Mouse (Mus musculus) hindbrain, embryonic 12.5 days (tissue): ENCODE results near the gene Lrrc3c. TPM values are rescaled to one million over a fixed set of nuclear protein-coding genes. Genes with fewer than 3 reads are reported as not detected.
A peak's percentile ranks its signal among the peaks of the same experiment; 100 is the strongest.

Source experiments
- ATAC-seq: fragments of 200-750 bp; cut with Nextera tagmentation; 2 replicates; pipeline ENCODE4 v1.8.0; 2017; ENCODE audit warnings: moderate TSS enrichment; ENCODE audit not compliant: low FRiP score
- H3K27ac ChIP-seq: fragments of 300-500 bp; sonication (generic); 2 replicates; pipeline ENCODE4 v1.5.1; 2016; ENCODE audit warnings: mild to moderate bottlenecking
- H3K27me3 ChIP-seq: fragments of 300-500 bp; sonication (generic); 2 replicates; pipeline ENCODE4 v1.6.1; 2016; ENCODE audit warnings: mild to moderate bottlenecking
- H3K36me3 ChIP-seq: fragments of 300-500 bp; sonication (generic); 2 replicates; pipeline ENCODE4 v1.6.1; 2016; ENCODE audit warnings: mild to moderate bottlenecking
- H3K4me1 ChIP-seq: fragments of 300-500 bp; sonication (generic); 2 replicates; pipeline ENCODE4 v1.6.1; 2016
- H3K4me2 ChIP-seq: fragments of 300-500 bp; sonication (generic); replicated peaks from 2 replicates; pipeline ENCODE4 v1.6.1; 2016; ENCODE audit warnings: mild to moderate bottlenecking
- H3K4me3 ChIP-seq: fragments of 300-500 bp; sonication (generic); 2 replicates; pipeline ENCODE4 v1.5.1; 2016; ENCODE audit warnings: mild to moderate bottlenecking
- H3K9ac ChIP-seq: fragments of 300-500 bp; sonication (generic); 2 replicates; pipeline ENCODE4 v1.6.1; 2016; ENCODE audit warnings: mild to moderate bottlenecking, moderate library complexity
- H3K9me3 ChIP-seq: fragments of 300-500 bp; sonication (generic); replicated peaks from 2 replicates; pipeline ENCODE4 v1.6.1; 2016; ENCODE audit warnings: mild to moderate bottlenecking
- WGBS: fragments of 180-500 bp; shearing (Covaris S2); methylation state at CpG from one replicate; pipeline ENCODE4 v1.1.7; 2016; 5-methylcytosine and 5-hydroxymethylcytosine counted together
- polyA plus RNA-seq: library from polyadenylated mRNA; unstranded; fragments of >200 nt; fragmentation: Nextera tagmentation; extraction: Ambion mirVana; gene quantifications from 2 replicates; pipeline ENCODE4 v1.2.1, GENCODE M21; 2016

Lrrc3c gene
- not detected in 2 replicates for polyA plus RNA-seq

DNA sequence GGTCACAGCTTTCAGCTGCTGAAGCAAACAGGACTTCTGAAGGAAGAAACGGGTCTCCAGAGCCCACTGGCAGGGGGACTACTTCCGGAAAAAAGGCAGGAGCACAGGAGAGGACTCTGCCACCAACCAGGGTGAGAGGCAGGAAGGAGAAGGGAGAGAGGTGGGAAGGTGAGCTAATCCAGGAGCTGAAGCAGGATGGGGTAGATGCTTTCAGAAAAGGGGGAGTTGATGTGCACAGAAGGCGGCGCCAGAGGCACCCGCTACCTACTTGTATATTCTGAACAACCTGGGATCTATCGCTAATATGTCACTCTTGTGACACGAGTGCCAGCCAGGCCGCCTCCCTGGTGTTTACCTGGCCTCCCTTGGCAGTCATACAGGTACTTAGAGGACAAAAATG is at the start of gene Lrrc3c:
TSS of gene Lrrc3c (plus strand) at position 301 of the 400 bp plus-strand sequence.
- H3K9ac ChIP-seq: no peak within 1 kb of the TSS
- peaks cover 7% of the 10 kb centered on the region for H3K4me1 ChIP-seq
- no peak for ATAC-seq
- 79% methylated on average over 8 of the region's 8 CpGs for WGBS
- no peak within 1 kb of the TSS for H3K27ac ChIP-seq
- peaks cover 43% of the 10 kb centered on the region for H3K27me3 ChIP-seq
- H3K4me3 ChIP-seq: no peak within 1 kb of the TSS
- no peaks in the 10 kb centered on the region for H3K36me3 ChIP-seq
- no peak within 1 kb of the TSS for H3K4me2 ChIP-seq
- no peaks in the 10 kb centered on the region for H3K9me3 ChIP-seq

DNA sequence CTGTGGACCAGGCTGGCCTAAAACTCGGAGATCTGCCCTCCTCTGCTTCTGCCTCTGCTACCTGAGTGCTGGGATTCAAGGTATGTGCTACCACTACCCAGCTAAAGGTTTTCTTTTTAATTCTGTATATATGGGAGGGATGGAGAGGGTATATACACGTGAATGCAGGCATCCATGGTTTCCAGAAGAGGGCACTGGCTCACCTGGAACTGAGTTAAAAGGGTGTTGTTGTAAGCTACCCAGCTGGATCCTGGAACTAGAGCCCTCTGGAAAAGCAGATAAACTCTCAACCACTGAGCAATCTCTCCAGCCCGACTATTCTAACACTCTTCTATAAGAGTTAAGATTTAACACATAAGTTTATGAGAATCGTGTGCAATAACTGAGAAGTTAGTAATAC is 48.7 kb upstream of the Lrrc3c start:
- Histone ChIP-seq H3K9me3 (no peaks in the 10 kb centered on the region), H3K27me3 (peaks cover 58% of the 10 kb centered on the region), H3K27ac (no peak overlapping the region), H3K4me3 (no peak overlapping the region), H3K4me1 (peaks cover 9% of the 10 kb centered on the region), H3K4me2 (no peak overlapping the region), H3K9ac (no peak overlapping the region), H3K36me3 (no peaks in the 10 kb centered on the region)
- WGBS: 70% methylated on average over 4 of the region's 4 CpGs
- ATAC-seq: no peak

DNA sequence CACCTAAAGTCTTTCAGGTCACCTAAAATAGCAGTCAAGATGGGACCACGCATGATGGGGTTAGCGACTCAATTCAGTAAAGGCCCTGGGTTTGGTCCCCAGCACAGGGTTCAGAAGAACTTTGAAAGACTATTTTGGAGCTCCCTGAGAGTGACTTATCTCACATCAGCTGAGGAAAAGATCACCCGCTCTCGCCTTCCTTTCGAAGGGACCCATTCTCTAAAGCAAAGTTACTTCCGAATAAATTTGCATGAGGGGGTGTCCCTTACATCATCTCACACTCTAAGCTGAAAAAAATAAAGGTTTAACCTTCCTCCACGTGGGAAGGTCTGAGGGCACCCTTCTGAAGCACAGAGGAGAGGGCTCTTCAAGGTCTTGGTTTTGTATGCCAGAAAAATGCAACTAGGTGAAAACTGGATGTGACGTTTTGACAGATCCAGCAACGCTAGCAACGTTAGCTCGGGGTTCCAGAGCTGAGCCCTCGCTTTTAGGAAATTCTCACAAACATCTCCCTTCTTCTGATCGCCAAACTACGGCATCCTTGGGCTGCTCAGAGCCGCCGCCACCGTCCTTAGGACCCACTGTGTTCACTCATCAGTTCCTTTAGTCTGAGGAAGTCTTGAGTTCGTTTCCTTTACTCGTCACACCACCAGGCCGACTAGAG is 47.6 kb upstream of the Lrrc3c start:
- peak overlapping the region; percentile 71 for H3K4me3 ChIP-seq
- peaks cover 6% of the 10 kb centered on the region for H3K4me1 ChIP-seq
- no peaks in the 10 kb centered on the region for H3K9me3 ChIP-seq
- H3K36me3 ChIP-seq: no peaks in the 10 kb centered on the region
- peak overlapping the region; percentile 65 for H3K4me2 ChIP-seq
- peaks cover 50% of the 10 kb centered on the region for H3K27me3 ChIP-seq
- H3K27ac ChIP-seq: no peak overlapping the region
- 20% methylated on average over 20 of the region's 20 CpGs for WGBS
- ATAC-seq: no peak
- peak overlapping the region; percentile 71; the same call in 1 of the 2 replicates for H3K9ac ChIP-seq

DNA sequence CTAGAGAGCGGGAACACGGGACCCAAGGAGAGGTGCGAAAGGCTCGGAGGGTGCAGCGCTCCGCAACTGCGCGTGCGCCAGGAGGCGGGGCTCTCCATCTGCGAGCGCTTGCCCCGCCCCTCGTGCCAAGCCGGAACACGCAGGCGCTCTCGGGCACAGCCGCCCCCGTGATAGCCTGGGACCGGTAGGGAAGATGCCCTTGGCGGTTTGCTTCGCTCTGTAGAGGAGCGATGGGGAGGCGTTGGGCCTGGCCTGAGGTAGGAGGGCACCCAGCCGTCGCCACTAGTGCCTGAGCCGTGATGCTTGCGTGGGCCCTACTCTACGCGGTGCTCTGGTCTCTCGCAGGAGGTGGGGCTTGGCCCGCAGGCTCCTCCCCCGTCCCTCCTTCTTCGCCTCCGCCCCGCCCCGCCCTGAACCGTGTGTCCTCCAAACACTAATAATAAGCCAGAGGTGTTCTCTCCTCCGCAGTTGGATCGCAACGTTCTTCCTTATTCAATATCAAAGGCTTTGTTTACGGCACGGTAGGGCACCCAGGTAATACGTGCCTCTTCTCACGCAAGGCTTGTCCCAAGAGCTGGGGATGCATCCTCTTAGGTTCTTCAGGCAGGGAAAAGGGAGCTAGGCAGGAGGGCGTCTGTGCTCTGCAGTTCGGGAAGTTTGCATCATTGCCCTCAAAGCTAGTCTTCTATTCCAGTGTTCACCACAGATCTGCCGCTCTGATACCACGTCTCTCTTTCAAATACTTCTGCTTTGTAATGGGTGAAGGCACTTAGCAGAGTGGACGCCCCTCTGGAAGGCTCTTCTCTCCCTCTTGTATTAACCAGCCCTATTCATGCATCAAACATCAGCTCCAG is 46.9 kb upstream of the Lrrc3c start, which contains the start of gene Zpbp2:
TSS of gene Zpbp2 (plus strand) at position 123 of the 854 bp plus-strand sequence.
- Histone ChIP-seq H3K9ac (peak within 1 kb of the TSS; percentile 71), H3K27me3 (peaks cover 42% of the 10 kb centered on the region), H3K4me1 (no peaks in the 10 kb centered on the region), H3K4me2 (peak within 1 kb of the TSS; percentile 65), H3K9me3 (no peaks in the 10 kb centered on the region), H3K27ac (peak within 1 kb of the TSS; percentile 86), H3K4me3 (peak within 1 kb of the TSS; percentile 71), H3K36me3 (no peaks in the 10 kb centered on the region)
- WGBS: under 1% methylated on average over 50 of the region's 51 CpGs
- ATAC-seq: peak; percentile 98

DNA sequence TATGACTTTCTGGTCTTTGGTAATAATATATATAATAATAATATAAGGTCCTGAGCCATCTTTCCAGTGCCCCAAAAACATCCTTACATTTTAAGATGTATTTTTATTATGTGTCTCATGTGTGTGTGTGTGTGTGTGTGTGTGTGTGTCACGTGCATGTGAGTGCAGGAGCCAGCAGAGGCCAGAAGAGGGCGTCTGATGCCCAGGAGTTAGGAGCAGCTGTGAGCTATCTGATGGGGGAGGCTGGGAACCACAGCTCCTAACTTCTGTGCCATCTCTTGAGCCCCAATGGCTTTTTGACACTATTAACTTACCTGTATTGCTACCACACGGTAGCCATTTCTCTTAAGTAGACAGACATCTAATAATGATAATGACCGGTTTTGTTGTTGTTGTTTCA is 44.1 kb upstream of the Lrrc3c start:
- no peak for ATAC-seq
- Histone ChIP-seq H3K27me3 (peaks cover 15% of the 10 kb centered on the region), H3K4me1 (no peaks in the 10 kb centered on the region), H3K9me3 (no peaks in the 10 kb centered on the region), H3K27ac (no peak overlapping the region), H3K36me3 (no peaks in the 10 kb centered on the region), H3K4me2 (no peak overlapping the region), H3K9ac (no peak overlapping the region), H3K4me3 (no peak overlapping the region)
- 90% methylated on average over 4 of the region's 4 CpGs for WGBS

DNA sequence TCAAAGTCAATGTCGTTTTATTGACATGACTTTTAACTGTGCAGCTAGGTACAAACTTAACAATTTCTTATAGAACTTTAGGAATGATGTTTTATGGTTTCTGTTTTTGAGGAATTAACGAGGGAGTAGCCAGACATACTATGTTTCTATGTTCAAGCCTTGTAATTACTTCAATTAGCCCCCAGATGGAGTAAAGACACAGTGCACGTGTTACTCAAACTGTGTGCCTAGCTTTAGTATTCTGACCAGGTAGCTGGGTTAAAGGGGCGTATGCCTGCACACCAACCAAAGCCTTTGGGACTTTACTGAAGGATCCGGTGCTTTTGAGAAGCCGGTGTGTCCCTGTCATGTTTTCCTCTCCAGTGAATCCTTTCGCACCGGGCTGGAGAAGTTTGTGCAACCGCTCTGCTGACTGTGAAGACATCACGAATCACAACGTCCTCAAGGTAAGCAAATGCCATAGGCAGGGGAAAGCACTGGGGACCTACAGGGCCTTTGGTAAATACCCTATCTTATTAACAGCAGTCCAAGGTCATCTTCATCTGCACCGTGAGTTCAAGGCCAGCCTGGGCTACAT is 42.9 kb upstream of the Lrrc3c start:
- no peak overlapping the region for H3K4me3 ChIP-seq
- no peaks in the 10 kb centered on the region for H3K36me3 ChIP-seq
- no peak overlapping the region for H3K4me2 ChIP-seq
- H3K27me3 ChIP-seq: peaks cover 3% of the 10 kb centered on the region
- no peaks in the 10 kb centered on the region for H3K9me3 ChIP-seq
- no peak overlapping the region for H3K27ac ChIP-seq
- no peak overlapping the region for H3K9ac ChIP-seq
- ATAC-seq: no peak
- WGBS: 67% methylated on average over 12 of the region's 12 CpGs
- no peaks in the 10 kb centered on the region for H3K4me1 ChIP-seq

DNA sequence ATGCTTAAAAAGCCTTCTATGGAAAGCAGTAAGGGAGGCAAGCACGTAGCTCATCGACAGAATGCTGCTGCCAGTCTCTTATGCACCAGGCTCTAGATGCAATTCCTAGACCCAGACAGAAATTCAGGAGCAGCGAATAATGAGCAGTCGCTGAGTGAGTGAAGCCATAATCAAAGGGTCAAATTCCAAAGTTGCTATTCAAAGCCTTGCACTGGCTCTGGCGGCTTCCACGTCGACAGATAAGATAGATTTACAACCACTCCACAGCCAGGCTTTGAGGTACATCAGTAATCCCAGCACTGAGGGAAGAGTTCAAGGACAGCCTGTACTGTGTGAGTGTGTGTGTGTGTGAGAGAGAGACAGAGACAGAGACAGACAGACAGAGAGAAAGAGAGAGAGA is 37.1 kb upstream of the Lrrc3c start:
- Histone ChIP-seq H3K4me2 (no peak overlapping the region), H3K9ac (no peak overlapping the region), H3K4me1 (no peaks in the 10 kb centered on the region; the same call in 1 of the 2 replicates), H3K27ac (no peak overlapping the region), H3K9me3 (no peaks in the 10 kb centered on the region), H3K36me3 (no peaks in the 10 kb centered on the region), H3K27me3 (no peaks in the 10 kb centered on the region), H3K4me3 (no peak overlapping the region)
- WGBS: 39% methylated on average over 7 of the region's 7 CpGs
- no peak for ATAC-seq

DNA sequence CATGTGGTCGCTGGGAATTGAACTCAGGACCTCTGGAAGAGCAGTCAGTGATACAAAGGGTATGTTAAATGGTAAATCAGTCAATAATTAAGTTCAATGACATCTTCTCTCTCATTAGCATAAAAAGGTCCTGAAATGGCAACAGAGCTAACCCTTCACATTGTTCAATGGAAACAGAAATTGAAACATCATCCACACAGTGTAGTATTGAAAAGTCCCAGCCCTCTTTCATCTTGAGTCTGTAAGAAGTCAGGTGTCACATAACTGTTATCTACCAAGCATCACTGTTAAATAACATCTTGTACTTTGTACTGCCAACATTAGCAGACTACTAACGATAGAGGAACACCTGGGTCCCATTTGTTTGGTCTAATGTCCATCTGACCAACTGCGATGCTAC is 35.1 kb upstream of the Lrrc3c start:
- Histone ChIP-seq H3K9ac (no peak overlapping the region), H3K27me3 (no peaks in the 10 kb centered on the region), H3K4me1 (no peaks in the 10 kb centered on the region; the same call in 1 of the 2 replicates), H3K36me3 (no peaks in the 10 kb centered on the region), H3K9me3 (no peaks in the 10 kb centered on the region), H3K4me3 (no peak overlapping the region), H3K4me2 (no peak overlapping the region), H3K27ac (no peak overlapping the region)
- WGBS: 81% methylated on average over 3 of the region's 3 CpGs
- no peak for ATAC-seq

DNA sequence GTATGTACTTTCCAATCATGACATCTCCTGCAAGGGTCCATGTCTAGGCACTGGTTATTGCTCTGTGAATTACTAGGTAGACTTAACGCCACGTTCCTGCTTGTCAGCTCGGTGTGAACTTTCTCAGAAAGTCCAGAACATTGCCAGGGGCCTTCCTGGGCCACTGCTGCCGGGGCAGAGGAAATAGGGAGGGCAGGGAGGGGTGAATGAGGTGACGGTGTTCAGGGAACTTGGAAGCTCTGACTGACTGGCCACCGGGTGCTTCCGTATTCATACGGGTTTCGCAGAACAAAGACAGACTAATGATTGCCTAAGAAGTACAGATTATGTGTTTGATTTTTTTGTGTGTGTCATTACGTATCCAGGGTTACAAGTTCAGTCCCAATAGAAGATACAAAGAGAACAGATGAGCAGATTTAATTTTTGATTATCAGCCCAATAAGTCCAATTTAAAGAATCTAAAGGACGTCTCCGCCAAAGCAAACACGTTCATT is 34.1 kb upstream of the Lrrc3c start:
- Histone ChIP-seq H3K9me3 (no peaks in the 10 kb centered on the region), H3K9ac (no peak overlapping the region), H3K27me3 (no peaks in the 10 kb centered on the region), H3K4me1 (no peaks in the 10 kb centered on the region; the same call in 1 of the 2 replicates), H3K4me2 (no peak overlapping the region), H3K4me3 (no peak overlapping the region), H3K36me3 (no peaks in the 10 kb centered on the region), H3K27ac (no peak overlapping the region)
- no peak for ATAC-seq
- 76% methylated on average over 13 of the region's 13 CpGs for WGBS

DNA sequence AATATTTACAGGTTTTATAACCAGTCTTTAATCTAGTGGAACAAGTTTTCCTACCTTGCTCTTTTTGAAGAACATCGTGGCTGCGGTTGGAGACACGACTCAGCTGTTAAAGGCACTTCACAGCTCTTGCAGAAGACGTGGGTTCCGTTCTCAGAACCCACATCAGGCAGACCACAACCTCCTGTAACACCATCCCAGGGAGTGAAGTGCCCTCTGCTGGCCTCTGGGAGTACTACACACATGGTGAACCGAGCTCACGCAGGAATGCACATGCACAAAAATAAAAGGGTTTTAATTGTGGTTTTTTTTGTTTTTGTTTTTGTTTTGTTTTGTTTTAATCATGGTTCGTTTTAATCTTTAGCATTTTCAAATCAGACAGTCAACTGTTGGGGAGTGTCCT is 29.8 kb upstream of the Lrrc3c start:
- Histone ChIP-seq H3K27me3 (no peaks in the 10 kb centered on the region), H3K4me1 (no peaks in the 10 kb centered on the region), H3K36me3 (no peaks in the 10 kb centered on the region), H3K4me2 (no peak overlapping the region), H3K9ac (no peak overlapping the region), H3K4me3 (no peak overlapping the region), H3K27ac (no peak overlapping the region), H3K9me3 (no peaks in the 10 kb centered on the region)
- 85% methylated on average over 8 of the region's 8 CpGs for WGBS
- ATAC-seq: no peak

DNA sequence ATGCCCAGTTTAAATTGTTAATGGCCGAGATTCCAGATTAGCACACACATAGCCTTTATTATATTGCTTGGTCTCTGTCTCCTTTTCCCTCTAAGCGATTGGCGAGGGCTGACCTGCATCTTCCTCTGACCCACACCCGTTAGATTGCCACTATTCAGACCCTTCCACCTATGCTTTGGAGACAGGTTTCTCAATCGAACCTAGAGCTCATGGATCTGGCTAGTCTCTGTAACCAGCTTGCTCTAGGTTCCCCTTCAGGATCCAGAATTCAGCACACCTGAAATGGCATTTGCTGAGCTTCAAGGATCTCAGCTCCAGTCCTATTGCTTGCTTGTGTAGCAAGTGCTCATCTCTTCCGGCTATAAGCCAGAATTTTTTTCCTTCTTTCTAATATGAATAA is 28.6 kb upstream of the Lrrc3c start:
- H3K9me3 ChIP-seq: no peaks in the 10 kb centered on the region
- no peaks in the 10 kb centered on the region for H3K36me3 ChIP-seq
- no peak overlapping the region for H3K4me3 ChIP-seq
- 84% methylated on average over 6 of the region's 6 CpGs for WGBS
- no peaks in the 10 kb centered on the region for H3K4me1 ChIP-seq
- H3K4me2 ChIP-seq: no peak overlapping the region
- H3K27me3 ChIP-seq: no peaks in the 10 kb centered on the region
- no peak overlapping the region for H3K27ac ChIP-seq
- no peak overlapping the region for H3K9ac ChIP-seq
- no peak for ATAC-seq

DNA sequence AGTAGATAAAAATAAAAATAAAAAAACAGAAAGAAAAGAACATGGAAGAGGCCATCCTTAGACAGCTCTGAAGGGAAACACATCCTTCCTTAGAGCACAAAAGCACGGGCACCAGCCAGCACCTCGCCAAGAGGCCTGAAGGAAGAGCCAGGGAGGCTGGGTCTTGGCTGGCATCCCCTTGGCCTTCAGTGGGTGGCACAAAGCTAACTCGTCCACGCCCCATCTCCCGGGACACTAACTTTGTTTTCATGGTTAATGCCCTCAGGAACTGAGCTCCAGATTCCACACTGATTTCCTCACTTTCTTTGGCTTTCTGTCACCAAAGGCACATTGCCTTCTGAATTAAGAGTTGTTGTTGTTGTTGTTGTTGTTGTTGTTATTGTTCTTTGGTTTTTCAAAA is 20.3 kb upstream of the Lrrc3c start:
- Histone ChIP-seq H3K9ac (no peak overlapping the region), H3K4me1 (no peaks in the 10 kb centered on the region), H3K27me3 (0 out of 2 replicates have a peak, but pooled peaks cover 2% of the 10 kb centered on the region), H3K27ac (no peak overlapping the region), H3K9me3 (no peaks in the 10 kb centered on the region), H3K4me2 (no peak overlapping the region), H3K4me3 (no peak overlapping the region), H3K36me3 (peaks cover 23% of the 10 kb centered on the region)
- 84% methylated on average over 5 of the region's 5 CpGs for WGBS
- ATAC-seq: no peak
